ENCODE assay signal across 18 mouse cellular contexts in the genomic region with DNA sequence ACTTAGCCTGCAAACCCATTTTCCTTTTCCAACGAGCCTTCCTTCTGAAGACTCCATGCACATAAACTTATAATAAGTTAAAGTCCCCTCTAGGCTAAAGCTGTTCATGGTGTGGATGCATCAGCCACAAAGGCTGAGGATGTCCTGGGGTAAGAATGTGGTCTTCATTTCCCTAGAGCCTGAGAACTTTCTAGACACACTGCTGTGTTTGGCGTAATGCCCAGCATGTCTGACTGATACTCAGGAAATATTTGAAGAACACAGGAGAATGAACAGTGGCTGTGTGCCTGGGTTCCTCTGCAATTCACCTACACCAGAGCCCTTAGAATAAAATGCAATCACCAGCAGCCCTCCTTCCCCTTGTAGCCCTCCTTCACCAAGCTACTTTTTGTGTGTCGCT.
A peak's percentile ranks its signal among the peaks of the same experiment; 100 is the strongest.
DNase-seq lines count a peak whose midpoint lies in the region; ATAC-seq and TF ChIP-seq lines count a peak whose summit lies in the region.
"Had no signal": no experiment of that assay in that cellular context is flagged by ENCODE, and none has a peak within 500 bp of the region (broad histone marks: within the 10 kb centered on the region; RNA-seq: fewer than 3 reads in every experiment).

No protein-coding gene starts in this region.

- no peak overlapping the region for H3K9ac ChIP-seq in hindbrain, postnatal 0 days (replicated peaks; ENCODE audit: low read length)
- H3K9ac ChIP-seq in hindbrain, embryonic 16.5 days (ENCODE audit: low read depth, low read length) = no peak overlapping the region
- no peak overlapping the region for H3K9ac ChIP-seq in neural tube, embryonic 13.5 days
- H3K9ac ChIP-seq in forebrain, embryonic 15.5 days (replicated peaks) = no peak overlapping the region
- H3K9ac ChIP-seq: limb, embryonic 15.5 days had no signal

- H3K27me3 ChIP-seq in hindbrain, postnatal 0 days (ENCODE audit: insufficient read depth, low read length) = no peaks in the 10 kb centered on the region
- H3K27me3 ChIP-seq in hindbrain, embryonic 16.5 days (replicated peaks; ENCODE audit: control insufficient read depth, insufficient read depth, low read length) = no peaks in the 10 kb centered on the region
- H3K27me3 ChIP-seq in neural tube, embryonic 13.5 days = no peaks in the 10 kb centered on the region
- no peaks in the 10 kb centered on the region for H3K27me3 ChIP-seq in forebrain, embryonic 15.5 days
- H3K27me3 ChIP-seq: limb, embryonic 15.5 days had no signal

- DNase-seq in cerebellum, postnatal 10 days = peak; percentile 11 to 28
- no peak for DNase-seq in cerebellum, adult 9-11 months
- peak; percentile 40 for DNase-seq in hindbrain, postnatal 0 days (ENCODE audit: low spot score)
- no peak for DNase-seq in neural tube, embryonic 10.5 days (ENCODE audit: extremely low spot score, low spot score)
- DNase-seq in kidney, postnatal 4 days = peak; percentile 59 to 66
- DNase-seq: adrenal gland, adult 8-10 months; B cell, adult 2 months; cerebellum, adult 9-10 months; gastrocnemius, postnatal 25 days; lung, adult 18-20 months; right cerebral cortex, postnatal 25 days had no signal

- H3K4me3 ChIP-seq in hindbrain, postnatal 0 days (ENCODE audit: low read length) = no peak overlapping the region
- H3K4me3 ChIP-seq in hindbrain, embryonic 16.5 days (ENCODE audit: low read length) = no peak overlapping the region
- no peak overlapping the region for H3K4me3 ChIP-seq in neural tube, embryonic 13.5 days
- H3K4me3 ChIP-seq in forebrain, embryonic 15.5 days = no peak overlapping the region
- H3K4me3 ChIP-seq: erythroblast, embryonic 14.5 days; limb, embryonic 15.5 days had no signal

- H3K4me1 ChIP-seq in hindbrain, postnatal 0 days (ENCODE audit: insufficient read depth, low read length) = no peaks in the 10 kb centered on the region
- no peaks in the 10 kb centered on the region for H3K4me1 ChIP-seq in hindbrain, embryonic 16.5 days (ENCODE audit: control insufficient read depth, insufficient read depth, low read depth, low read length)
- H3K4me1 ChIP-seq in neural tube, embryonic 13.5 days (replicated peaks) = peaks cover 26% of the 10 kb centered on the region
- H3K4me1 ChIP-seq in forebrain, embryonic 15.5 days = no peaks in the 10 kb centered on the region

- no peaks in the 10 kb centered on the region for H3K9me3 ChIP-seq in hindbrain, postnatal 0 days (ENCODE audit: low read length)
- no peaks in the 10 kb centered on the region for H3K9me3 ChIP-seq in hindbrain, embryonic 16.5 days (ENCODE audit: control insufficient read depth, low read length)
- H3K9me3 ChIP-seq in neural tube, embryonic 13.5 days = no peaks in the 10 kb centered on the region; the same call in 1 of the 2 replicates
- H3K9me3 ChIP-seq in forebrain, embryonic 15.5 days = no peaks in the 10 kb centered on the region
- H3K9me3 ChIP-seq: limb, embryonic 15.5 days had no signal

- no peak overlapping the region for H3K27ac ChIP-seq in hindbrain, postnatal 0 days
- H3K27ac ChIP-seq in hindbrain, embryonic 16.5 days (ENCODE audit: low read depth, low read length) = no peak overlapping the region
- H3K27ac ChIP-seq in neural tube, embryonic 13.5 days (replicated peaks) = peak overlapping the region; percentile 38; the same call in 1 of the 2 replicates
- no peak overlapping the region for H3K27ac ChIP-seq in forebrain, embryonic 15.5 days (replicated peaks)
- H3K27ac ChIP-seq: limb, embryonic 15.5 days had no signal

- H3K36me3 ChIP-seq in hindbrain, postnatal 0 days (ENCODE audit: insufficient read depth, low read length) = no peaks in the 10 kb centered on the region
- no peaks in the 10 kb centered on the region; the same call in 1 of the 2 replicates for H3K36me3 ChIP-seq in hindbrain, embryonic 16.5 days (ENCODE audit: control insufficient read depth, insufficient read depth, low read length)
- no peaks in the 10 kb centered on the region for H3K36me3 ChIP-seq in neural tube, embryonic 13.5 days
- H3K36me3 ChIP-seq in forebrain, embryonic 15.5 days = no peaks in the 10 kb centered on the region
- H3K36me3 ChIP-seq: limb, embryonic 15.5 days had no signal

- ATAC-seq in hindbrain, postnatal 0 days = no peak
- no peak for ATAC-seq in hindbrain, embryonic 16.5 days
- ATAC-seq in neural tube, embryonic 13.5 days (ENCODE audit: low read depth) = no peak
- no peak for ATAC-seq in forebrain, embryonic 15.5 days (replicated peaks)
- ATAC-seq: midbrain, embryonic 16.5 days had no signal

- no peak for TF ChIP-seq CTCF in hindbrain, postnatal 0 days (IDR thresholded peaks at IDR 0.05; ENCODE audit: low read depth)

- WGBS in hindbrain, postnatal 0 days = 53% methylated on average over 3 of the region's 3 CpGs
- WGBS in hindbrain, embryonic 16.5 days = 71% methylated on average over 3 of the region's 3 CpGs
- WGBS in neural tube, embryonic 13.5 days = 83% methylated on average over 3 of the region's 3 CpGs
- WGBS in forebrain, embryonic 15.5 days = 75% methylated on average over 3 of the region's 3 CpGs

- H3K4me2 ChIP-seq in hindbrain, postnatal 0 days (ENCODE audit: low read depth, low read length) = no peak overlapping the region
- no peak overlapping the region for H3K4me2 ChIP-seq in hindbrain, embryonic 16.5 days (ENCODE audit: low read length)
- H3K4me2 ChIP-seq in neural tube, embryonic 13.5 days = no peak overlapping the region
- no peak overlapping the region for H3K4me2 ChIP-seq in forebrain, embryonic 15.5 days (replicated peaks)
- H3K4me2 ChIP-seq: heart, embryonic 11.5 days; limb, embryonic 15.5 days had no signal

Comparison
In these comparisons a context has a peak if more than half of its experiments do, and no peak if none do; other contexts are left out.
1. DNase-seq: peak in cerebellum, postnatal 10 days (2 of 2), hindbrain, postnatal 0 days (single experiment) and kidney, postnatal 4 days (2 of 2); none in cerebellum, adult 9-11 months (single experiment) and neural tube, embryonic 10.5 days (single experiment).